Mouse (Mus musculus) brain, embryonic 14.5 days (tissue): Measurements from ENCODE around the gene Il7r. TPM values are rescaled to one million over a fixed set of nuclear protein-coding genes. Genes with fewer than 3 reads are reported as not detected.
"Not testable (repeated sequence)": the region's sequence is repeated elsewhere in the genome, so short reads cannot be mapped to it uniquely, and the experiment has no call there.

Experiments used
- DNase-seq: peaks from one replicate; pipeline ENCODE4 v3.0.0-alpha.2; 2011; ENCODE audit warnings: low read depth
- CTCF ChIP-seq: fragments of 200-500 bp; IDR thresholded peaks from 2 replicates; pipeline ENCODE4 v1.5.1; 2012; ENCODE audit warnings: inconsistent platforms, mild to moderate bottlenecking, moderate library complexity, borderline replicate concordance; ENCODE audit not compliant: insufficient read depth, insufficient read length; ENCODE audit errors: extremely low read depth
- POLR2A ChIP-seq: fragments of 200-500 bp; IDR thresholded peaks from 2 replicates; pipeline ENCODE4 v1.6.1; 2012; ENCODE audit warnings: mild to moderate bottlenecking, inconsistent platforms, borderline replicate concordance; ENCODE audit not compliant: poor library complexity, insufficient read depth, insufficient read length, severe bottlenecking; ENCODE audit errors: extremely low read depth
- polyA plus RNA-seq: library from polyadenylated mRNA; depleted of rRNA; stranded (reverse); fragments of >200 nt; gene quantifications from 2 replicates; pipeline ENCODE4 v1.2.3, GENCODE M21; 2012; rRNA removed

The Il7r gene
- polyA plus RNA-seq = 0.08 TPM in 1 of 2 replicates, not detected in the other

DNA sequence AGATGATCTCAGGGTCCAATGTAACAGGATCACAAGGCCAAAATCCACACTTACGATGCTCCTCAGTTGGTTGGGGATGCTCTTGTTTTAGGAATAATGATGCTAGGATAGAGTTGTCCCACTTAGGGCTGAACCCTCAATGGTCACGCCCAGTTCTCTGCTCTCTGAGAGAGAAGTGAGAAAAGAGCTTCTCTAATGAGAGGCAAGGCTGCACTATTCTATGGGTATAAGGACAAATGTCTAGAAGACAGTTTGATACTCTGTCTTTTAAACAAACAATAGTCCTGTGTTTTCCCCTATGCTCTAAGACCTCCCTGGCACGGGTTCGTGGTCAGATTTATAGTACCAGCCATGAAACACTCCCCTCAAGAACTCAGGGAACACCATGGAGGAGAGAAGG is at the start of gene Il7r:
Gene Il7r, minus strand, starts transcription at position 101 of the 400 bp plus-strand sequence.
- TF ChIP-seq POLR2A (no peak), CTCF (no peak)
- no peak for DNase-seq

GRCm38 (mm10) chr15:9577303-9577702 is 47.3 kb upstream of the Il7r start:
- TF ChIP-seq CTCF (no peak), POLR2A (no peak)

DNA sequence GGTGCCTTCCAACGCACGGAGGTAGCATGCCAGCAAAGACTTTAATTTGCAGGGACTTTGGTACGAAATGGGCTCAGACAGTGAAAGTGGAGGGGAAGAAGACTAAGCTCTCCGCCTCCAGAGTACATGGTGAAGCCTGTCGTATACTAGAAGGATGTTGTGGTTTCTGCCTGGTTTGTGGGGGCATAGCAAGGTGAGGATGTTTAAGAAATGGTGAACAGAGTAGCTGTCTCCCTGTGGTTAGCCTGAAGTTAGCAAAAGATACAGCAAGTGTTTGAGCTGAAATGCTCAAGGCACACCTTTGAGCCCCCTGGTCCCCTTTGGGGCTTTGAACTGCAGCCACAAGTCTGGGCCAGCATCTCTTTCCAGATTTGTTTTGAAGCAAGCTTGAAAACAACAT is 44.8 kb upstream of the Il7r start:
- TF ChIP-seq CTCF (no peak), POLR2A (no peak)
- DNase-seq = no peak

More at GRCm38 (mm10) chr15:9577303-9577702, 47.3 kb upstream of the Il7r start:
- DNase-seq = no peak

- TF ChIP-seq POLR2A (no peak), CTCF (no peak)
- no peak for DNase-seq
These were observed 43.4 kb upstream of the Il7r start for GRCm38 (mm10) chr15:9573361-9573760.

DNA sequence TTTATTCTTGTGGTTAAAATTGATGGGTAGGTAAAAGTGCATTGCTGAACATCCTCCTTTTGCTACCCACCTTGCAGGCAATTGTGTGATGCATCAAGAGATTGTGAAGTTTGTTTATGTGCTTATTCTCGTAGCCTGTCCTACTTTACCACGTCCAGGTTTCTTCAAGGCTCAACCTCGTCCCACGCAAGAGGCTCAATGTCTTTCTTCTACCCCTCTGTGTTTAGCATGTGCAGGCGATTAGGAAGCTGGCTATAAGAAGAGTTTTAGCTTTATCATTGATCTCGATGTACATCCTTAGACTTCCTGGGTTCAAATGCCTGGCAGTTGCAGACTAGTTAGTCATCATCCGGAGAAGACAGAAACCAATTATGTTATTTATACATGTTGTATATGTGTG is 42.7 kb upstream of the Il7r start:
- no peak for DNase-seq
- no peak for TF ChIP-seq CTCF
- TF ChIP-seq POLR2A = no peak

DNA sequence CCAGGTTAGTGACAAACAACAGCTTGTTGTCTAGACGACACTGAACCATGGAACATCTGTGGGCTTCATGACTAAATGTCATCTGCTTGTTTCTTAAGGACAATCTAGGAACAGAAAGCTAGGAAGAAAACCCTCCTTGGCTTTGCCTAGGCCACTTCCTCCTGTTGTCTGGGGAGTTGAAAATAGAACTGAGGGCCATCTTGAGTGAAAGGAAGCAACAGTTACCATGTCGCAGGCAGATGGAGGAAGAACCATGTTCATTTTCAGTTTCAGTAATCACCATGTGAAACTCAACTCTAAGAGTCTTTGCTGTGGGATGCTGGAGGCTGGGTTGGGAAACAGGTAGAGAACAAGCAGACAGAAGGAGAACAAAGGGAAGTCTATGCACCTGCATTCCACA is 41.9 kb upstream of the Il7r start:
- DNase-seq = no peak
- TF ChIP-seq CTCF (no peak), POLR2A (no peak)

DNA sequence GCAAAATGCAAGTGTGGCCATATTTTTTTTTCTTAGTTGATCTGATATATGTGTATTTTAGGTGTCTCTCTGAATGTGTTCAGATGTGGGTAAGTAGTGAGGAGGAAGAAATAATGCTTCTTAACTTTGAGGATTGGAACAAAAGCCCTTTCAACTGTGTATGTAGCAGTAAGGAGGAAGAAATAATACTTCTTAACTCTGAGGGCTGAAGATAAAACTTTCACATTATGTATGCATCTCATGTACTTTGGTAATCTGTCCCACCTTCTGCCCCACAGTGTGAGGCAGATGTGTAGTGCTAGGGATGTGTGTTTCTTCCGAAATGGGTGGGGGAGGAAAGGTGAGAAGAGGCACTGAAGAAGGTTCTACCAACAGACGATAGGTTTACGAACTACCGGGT is 37.3 kb upstream of the Il7r start:
- DNase-seq = no peak
- TF ChIP-seq POLR2A (no peak), CTCF (no peak)

DNA sequence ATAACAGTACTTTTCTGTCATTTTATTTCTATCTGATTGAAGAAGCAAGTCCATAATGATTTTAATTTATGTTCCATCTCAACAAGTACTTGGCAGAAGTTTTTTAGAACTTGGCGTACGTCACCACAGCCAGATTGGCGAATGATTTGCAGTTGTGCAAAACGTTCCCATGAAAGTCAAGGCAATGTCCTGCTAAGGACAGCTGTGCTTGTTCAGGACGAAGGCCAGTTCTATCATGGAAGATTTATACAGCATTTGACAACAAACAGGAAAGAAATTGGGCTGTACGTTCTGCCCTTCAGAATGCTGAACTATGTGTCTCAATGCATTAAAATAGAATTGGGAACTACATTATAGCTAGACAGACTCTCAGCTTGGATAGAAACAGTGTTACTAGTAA is 35.4 kb upstream of the Il7r start:
- no peak for TF ChIP-seq POLR2A
- TF ChIP-seq CTCF = no peak
- DNase-seq = no peak

DNA sequence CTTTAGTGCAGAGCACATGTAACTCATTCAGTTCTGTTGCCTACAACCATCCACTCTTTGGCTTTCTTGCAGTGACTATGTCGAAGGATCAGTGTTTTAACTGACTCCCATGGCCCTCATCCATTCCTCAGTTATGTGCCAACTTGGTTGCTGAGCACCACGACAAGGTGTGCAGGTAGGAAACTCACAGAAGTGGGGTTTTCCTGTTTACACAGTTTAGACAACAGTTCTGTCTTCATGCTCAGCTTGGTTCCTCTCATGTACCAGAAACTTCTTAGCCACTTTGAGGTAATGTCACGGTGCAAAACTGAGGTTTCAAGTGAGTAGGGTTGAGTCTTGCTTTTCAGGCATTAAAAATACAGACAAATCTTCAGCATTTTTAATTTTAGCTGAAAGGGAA is 34.2 kb upstream of the Il7r start:
- DNase-seq = no peak
- TF ChIP-seq CTCF = no peak
- TF ChIP-seq POLR2A = no peak

- DNase-seq = not testable (repeated sequence)
These were observed 27.3 kb upstream of the Il7r start for GRCm38 (mm10) chr15:9557264-9557663.

DNA sequence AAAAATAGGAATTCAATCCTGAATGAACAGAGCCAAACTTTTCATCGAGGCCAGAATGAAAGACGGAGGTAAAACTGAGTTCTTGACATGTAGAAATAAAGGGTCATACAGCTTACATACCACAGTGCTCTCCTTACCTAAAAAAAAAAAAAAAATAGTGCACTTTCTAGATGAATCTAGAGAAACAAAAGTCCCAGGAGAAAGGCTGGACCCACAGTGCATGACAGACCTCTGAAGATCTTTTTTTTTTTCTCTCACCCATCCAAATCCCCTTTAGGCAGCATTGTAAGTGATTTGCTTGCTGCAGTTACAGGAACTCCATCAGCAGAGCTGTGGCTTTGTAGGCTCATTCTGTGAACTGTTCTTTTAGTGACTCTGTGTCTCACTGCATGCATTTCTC is 19.0 kb upstream of the Il7r start:
- TF ChIP-seq CTCF (no peak), POLR2A (no peak)
- no peak for DNase-seq

DNA sequence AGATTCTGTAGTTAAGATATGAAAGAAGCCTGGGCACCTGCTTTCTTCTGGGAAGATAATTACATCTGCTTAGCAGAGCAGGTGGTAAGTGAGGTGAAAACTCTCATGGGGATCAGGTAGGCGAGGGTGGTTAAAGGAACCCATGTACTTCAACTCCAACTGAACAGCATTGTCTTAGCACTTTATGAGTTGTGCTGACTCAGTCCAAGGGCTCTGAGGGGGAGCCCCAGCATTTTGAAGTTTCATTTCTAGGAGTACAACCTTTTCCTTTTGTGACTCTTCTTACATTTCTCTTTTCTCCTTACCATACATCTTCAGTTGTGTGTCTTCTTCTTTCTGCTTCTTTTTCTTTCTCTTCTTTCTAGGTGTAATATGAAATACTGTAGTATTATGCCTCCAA is 5.2 kb upstream of the Il7r start:
- DNase-seq = no peak
- no peak for TF ChIP-seq POLR2A
- no peak for TF ChIP-seq CTCF

DNA sequence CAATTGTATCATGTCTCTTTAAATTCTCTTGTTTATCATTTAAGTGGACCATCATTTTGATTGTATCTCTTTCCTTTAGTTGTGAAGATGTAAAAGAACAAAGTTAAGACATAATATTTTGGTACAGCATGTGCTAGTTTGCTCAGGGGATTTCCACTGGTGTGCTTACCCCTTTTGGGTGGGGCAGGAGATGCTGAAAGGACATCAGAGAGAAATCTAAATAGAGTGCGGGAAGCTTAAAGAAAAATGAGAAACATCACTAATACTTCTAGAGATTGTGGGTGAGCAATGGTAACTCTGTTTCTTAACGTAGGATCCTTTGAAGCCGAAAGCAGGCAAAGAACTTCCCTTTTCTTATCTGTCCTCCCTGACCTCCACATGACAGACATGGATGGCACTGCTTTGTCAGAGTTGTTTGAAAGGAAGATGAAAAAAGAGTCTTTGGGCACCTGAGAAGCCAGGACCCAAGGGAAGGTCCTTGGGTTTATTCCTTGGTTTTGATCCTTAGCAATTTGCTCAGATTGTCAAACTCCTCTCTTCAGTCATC is 3.5 kb upstream of the Il7r start:
- TF ChIP-seq CTCF (no peak), POLR2A (no peak)
- peak; percentile 3 for DNase-seq
